ENCODE assay signal across 12 mouse cellular contexts in the genomic region with DNA sequence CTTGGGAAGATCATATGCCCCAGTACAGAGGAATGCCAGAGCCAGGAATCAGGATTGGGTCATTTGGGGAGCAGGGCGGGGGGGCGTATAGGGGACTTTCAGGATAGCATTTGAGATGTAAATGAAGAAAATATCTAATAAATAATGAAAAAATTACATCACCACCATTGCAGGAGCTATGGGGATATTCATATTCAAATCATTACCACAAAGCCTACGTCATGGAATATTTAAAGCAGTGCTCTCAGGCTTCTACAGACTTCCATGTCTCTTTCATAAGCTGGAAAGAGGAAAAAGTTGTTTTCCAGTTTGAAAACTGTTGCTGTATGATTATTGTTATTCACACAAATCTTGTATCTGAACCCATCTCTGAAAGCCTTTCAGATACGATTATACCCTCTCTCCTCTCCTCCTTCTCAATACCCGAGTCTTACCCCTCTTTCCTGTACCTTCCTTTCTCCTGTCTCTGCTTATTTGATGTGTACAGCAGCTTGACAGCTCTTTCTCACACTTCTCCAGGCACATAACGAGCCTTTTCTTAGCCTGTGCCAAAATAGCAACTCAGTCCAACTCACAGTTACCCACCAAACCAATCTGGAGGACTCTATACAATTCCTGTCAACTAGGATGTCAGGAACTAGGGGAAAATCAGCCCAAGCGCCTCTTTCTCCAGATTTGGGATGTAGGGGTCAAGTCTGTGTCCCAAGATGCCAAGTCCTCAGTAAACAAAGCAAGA.
"Had no signal": no experiment of that assay in that cellular context is flagged by ENCODE, and none has a peak within 500 bp of the region (broad histone marks: within the 10 kb centered on the region; RNA-seq: fewer than 3 reads in every experiment).

No protein-coding gene starts in this region.

- H3K27ac ChIP-seq: limb, embryonic 15.5 days; liver, embryonic 12.5 days; midbrain, embryonic 10.5 days; neural tube, embryonic 12.5 days; stomach, postnatal 0 days had no signal

- H3K4me1 ChIP-seq: limb, embryonic 15.5 days; liver, embryonic 12.5 days; midbrain, embryonic 10.5 days; neural tube, embryonic 12.5 days had no signal

- H3K4me3 ChIP-seq: limb, embryonic 15.5 days; liver, embryonic 12.5 days; midbrain, embryonic 10.5 days; neural tube, embryonic 12.5 days had no signal

- H3K4me2 ChIP-seq: limb, embryonic 15.5 days; liver, embryonic 12.5 days; lung, embryonic 14.5 days; neural tube, embryonic 12.5 days had no signal

- H3K27me3 ChIP-seq: limb, embryonic 15.5 days; liver, embryonic 12.5 days; neural tube, embryonic 12.5 days had no signal

- H3K36me3 ChIP-seq: limb, embryonic 15.5 days; liver, embryonic 12.5 days; midbrain, embryonic 10.5 days; neural tube, embryonic 12.5 days had no signal

- H3K9me3 ChIP-seq: limb, embryonic 15.5 days; liver, embryonic 12.5 days; midbrain, embryonic 10.5 days; neural tube, embryonic 12.5 days had no signal

- ATAC-seq: liver, embryonic 12.5 days had no signal

- H3K9ac ChIP-seq: limb, embryonic 15.5 days; liver, embryonic 12.5 days; lung, embryonic 14.5 days; neural tube, embryonic 12.5 days had no signal

- DNase-seq: kidney, adult 18-20 months; kidney, postnatal 14 days; lung, embryonic 14.5 days; lung, postnatal 10 days; lung, postnatal 4 days; midbrain, embryonic 14.5 days; thymus, postnatal 4 days had no signal
